Mouse (Mus musculus): Measurements from ENCODE around the gene Rpl32.

Rpl32 gene

GRCm38 (mm10) chr6:115767357-115767756 lies 41.2 kb downstream of the Rpl32 start:
- DNase-seq (ENCODE audit: low spot score), result no peak

- no peak for DNase-seq (ENCODE audit: low spot score)
Measured at GRCm38 (mm10) chr6:115764179-115764578, 44.4 kb downstream of the Rpl32 start.

- DNase-seq (ENCODE audit: low spot score), result no peak
Measured at GRCm38 (mm10) chr6:115761995-115762756, 46.4 kb downstream of the Rpl32 start, which contains the start of gene Tmem40. Gene Tmem40, minus strand, starts transcription at chr6:115762410.

GRCm38 (mm10) chr6:115760982-115761381 lies 47.6 kb downstream of the Rpl32 start:
- DNase-seq (ENCODE audit: low spot score), result no peak

GRCm38 (mm10) chr6:115760137-115760536 lies 48.4 kb downstream of the Rpl32 start:
- DNase-seq (ENCODE audit: low spot score), result no peak

- DNase-seq (ENCODE audit: low spot score), result no peak
Measured at GRCm38 (mm10) chr6:115759461-115759860, 49.1 kb downstream of the Rpl32 start.

GRCm38 (mm10) chr6:115758981-115759435 lies 49.5 kb downstream of the Rpl32 start:
- DNase-seq (ENCODE audit: low spot score), result no peak

- no peak for DNase-seq (ENCODE audit: low spot score)
Measured at GRCm38 (mm10) chr6:115755536-115755935, 53.0 kb downstream of the Rpl32 start.

All from left cerebral cortex, adult 11 months (tissue).